Mouse (Mus musculus) kidney, postnatal 0 days (tissue): ENCODE data around the gene Hnrnpc. TPM values are rescaled to one million over a fixed set of nuclear protein-coding genes. Genes with fewer than 3 reads are reported as not detected.
A peak's percentile ranks its signal among the peaks of the same experiment; 100 is the strongest.

Experiments
- ATAC-seq: fragments of 200-750 bp; cut with Nextera tagmentation; replicated peaks from 2 replicates; pipeline ENCODE4 v1.8.0; 2017; ENCODE audit warnings: low read depth, moderate number of reproducible peaks, moderate TSS enrichment, moderate library complexity; ENCODE audit not compliant: low FRiP score
- DNase-seq: peaks from one replicate; pipeline ENCODE4 v3.0.0-alpha.2; 2016; ENCODE audit warnings: low spot score
- H3K27ac ChIP-seq: fragments of 300-500 bp; sonication (generic); 2 replicates; pipeline ENCODE4 v1.5.1; 2014; ENCODE audit warnings: mild to moderate bottlenecking
- H3K27me3 ChIP-seq: fragments of 300-500 bp; sonication (generic); 2 replicates; pipeline ENCODE4 v1.6.1; 2014; ENCODE audit warnings: low read length, mixed read lengths; ENCODE audit not compliant: insufficient read depth
- H3K36me3 ChIP-seq: fragments of 300-500 bp; sonication (generic); 2 replicates; pipeline ENCODE4 v1.6.1; 2014; ENCODE audit warnings: low read length, mixed read lengths; ENCODE audit not compliant: insufficient read depth
- H3K4me1 ChIP-seq: fragments of 300-500 bp; sonication (generic); replicated peaks from 2 replicates; pipeline ENCODE4 v1.6.1; 2014; ENCODE audit warnings: antibody characterized with exemption, low read length, mixed read lengths; ENCODE audit not compliant: insufficient read depth
- H3K4me2 ChIP-seq: fragments of 300-500 bp; sonication (generic); 2 replicates; pipeline ENCODE4 v1.6.1; 2014; ENCODE audit warnings: mild to moderate bottlenecking, low read length, moderate library complexity, mixed read lengths
- H3K4me3 ChIP-seq: fragments of 300-500 bp; sonication (generic); replicated peaks from 2 replicates; pipeline ENCODE4 v1.5.1; 2014; ENCODE audit warnings: low read depth, low read length
- H3K9ac ChIP-seq: fragments of 300-500 bp; sonication (generic); 2 replicates; pipeline ENCODE4 v1.6.1; 2014; ENCODE audit warnings: low read depth, low read length
- H3K9me3 ChIP-seq: fragments of 300-500 bp; sonication (generic); replicated peaks from 2 replicates; pipeline ENCODE4 v1.6.1; 2016; ENCODE audit warnings: low read length, inconsistent platforms, mixed read lengths
- CTCF ChIP-seq: IDR thresholded peaks from 2 replicates; pipeline ENCODE4 v1.5.1; 2016; ENCODE audit warnings: antibody characterized with exemption, low read depth, mild to moderate bottlenecking, moderate library complexity
- WGBS: fragments of 180-500 bp; shearing (Covaris S2); extraction: QIAGEN DNeasy Blood & Tissue Kit; methylation state at CpG from one replicate; pipeline ENCODE4 v1.1.7; 2014; 5-methylcytosine and 5-hydroxymethylcytosine counted together
- polyA plus RNA-seq: library from polyadenylated mRNA; unstranded; fragments of >200 nt; fragmentation: Nextera tagmentation; extraction: Ambion mirVana; gene quantifications from 2 replicates; pipeline ENCODE4 v1.2.1, GENCODE M21; 2015

The Hnrnpc gene
- polyA plus RNA-seq = 367 and 400 TPM in 2 replicates

DNA sequence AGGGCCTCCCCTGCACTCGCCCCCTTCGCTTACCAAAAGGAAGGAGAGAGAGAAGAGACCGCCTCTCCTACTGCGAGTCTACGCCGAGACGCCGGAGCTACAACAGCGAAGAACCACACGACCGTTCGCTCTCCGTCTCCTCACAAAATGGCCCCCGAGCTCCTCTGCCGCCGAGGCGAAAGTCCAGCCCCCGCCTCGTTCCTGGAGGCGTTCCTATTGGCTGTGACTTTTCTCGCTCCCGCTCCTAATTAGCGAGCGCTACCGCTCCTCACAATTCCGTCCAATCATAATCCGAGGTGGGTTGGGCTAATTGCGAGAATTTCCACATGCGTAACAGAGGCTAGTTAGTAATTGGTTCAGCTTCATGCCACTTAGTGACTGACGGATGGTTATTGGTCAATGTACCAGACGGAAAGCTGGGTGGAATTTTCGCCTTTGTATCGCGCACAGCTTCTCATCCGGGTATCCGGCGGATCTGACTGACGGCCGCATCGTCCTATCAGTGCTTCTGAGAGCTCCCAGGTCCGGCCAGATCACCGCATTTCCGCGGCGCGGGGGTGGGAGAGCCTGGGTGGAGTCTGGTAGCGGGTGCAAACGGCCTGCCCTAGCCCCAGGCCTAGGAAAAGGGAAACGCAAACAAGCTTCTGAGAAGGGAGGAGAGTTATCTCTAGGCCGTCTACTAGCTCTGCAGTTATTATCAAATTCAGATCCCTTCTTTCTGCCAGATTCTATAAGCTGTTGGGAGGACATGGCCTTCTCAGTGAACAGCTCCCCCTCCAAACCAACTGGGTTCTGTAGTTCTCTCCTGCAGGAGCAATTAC is at the start of gene Hnrnpc:
Gene Hnrnpc (minus strand): TSS at position 173 of the 821 bp plus-strand sequence.
- ATAC-seq (peak; percentile 98), DNase-seq (peak; percentile 100)
- no peak for TF ChIP-seq CTCF
- Histone ChIP-seq H3K36me3 (no peaks in the 10 kb centered on the region), H3K9me3 (no peaks in the 10 kb centered on the region), H3K27me3 (no peaks in the 10 kb centered on the region), H3K9ac (peak within 1 kb of the TSS; percentile 98), H3K27ac (peak within 1 kb of the TSS; percentile 99), H3K4me3 (peak within 1 kb of the TSS; percentile 87), H3K4me1 (peaks cover 21% of the 10 kb centered on the region), H3K4me2 (peak within 1 kb of the TSS; percentile 67)
- WGBS = under 1% methylated on average over 49 of the region's 50 CpGs

DNA sequence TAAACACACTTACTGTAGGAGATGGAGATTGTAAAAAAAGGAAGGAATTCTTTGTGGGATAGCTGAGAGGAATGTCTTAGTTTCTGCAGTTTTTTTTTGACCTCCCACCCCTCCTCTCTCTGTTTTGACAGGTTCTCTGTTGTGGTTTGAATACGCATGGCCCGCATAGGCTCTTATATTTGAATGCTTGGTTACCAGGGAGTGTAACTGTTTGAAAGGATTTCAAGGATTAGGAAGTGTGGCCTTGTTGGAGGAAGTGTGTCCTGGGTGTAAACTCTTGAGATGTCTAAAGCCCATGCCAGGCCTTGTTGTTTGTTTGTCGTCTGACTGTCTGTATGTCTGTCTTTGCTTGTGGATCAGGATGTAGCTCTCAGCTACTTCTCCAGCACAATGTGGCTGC is 48.8 kb upstream of the Hnrnpc start:
- DNase-seq (no peak), ATAC-seq (no peak)
- Histone ChIP-seq H3K9me3 (no peaks in the 10 kb centered on the region), H3K9ac (no peak overlapping the region), H3K27ac (no peak overlapping the region), H3K27me3 (no peaks in the 10 kb centered on the region), H3K36me3 (no peaks in the 10 kb centered on the region), H3K4me3 (no peak overlapping the region), H3K4me1 (no peaks in the 10 kb centered on the region), H3K4me2 (no peak overlapping the region)
- TF ChIP-seq CTCF = no peak
- WGBS = 48% methylated on average over 3 of the region's 3 CpGs

DNA sequence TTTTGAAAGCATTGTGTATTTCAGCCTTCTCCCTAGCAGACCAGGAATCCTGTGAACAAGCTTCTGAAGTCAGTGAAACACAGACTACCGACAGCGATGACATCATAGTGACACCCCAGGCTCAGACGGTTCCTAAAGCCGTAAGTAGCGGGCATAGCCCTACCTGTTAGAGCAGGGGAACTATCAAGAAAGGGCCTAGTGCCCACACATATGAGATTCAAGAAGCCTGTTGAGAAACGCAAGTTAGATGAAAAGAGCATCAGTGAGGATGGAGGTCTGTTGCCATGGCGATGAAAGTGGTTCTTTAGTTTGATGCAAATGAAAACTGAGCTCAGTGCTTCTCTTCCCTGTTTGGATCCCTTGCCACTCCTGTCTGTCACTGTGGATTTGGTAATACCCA is 48.4 kb upstream of the Hnrnpc start:
- DNase-seq (no peak), ATAC-seq (no peak)
- Histone ChIP-seq H3K9ac (no peak overlapping the region), H3K27me3 (no peaks in the 10 kb centered on the region), H3K4me3 (no peak overlapping the region), H3K9me3 (no peaks in the 10 kb centered on the region), H3K4me2 (no peak overlapping the region), H3K36me3 (no peaks in the 10 kb centered on the region), H3K27ac (no peak overlapping the region), H3K4me1 (no peaks in the 10 kb centered on the region)
- 44% methylated on average over 7 of the region's 7 CpGs for whole genome bisulfite sequencing
- TF ChIP-seq CTCF = no peak

DNA sequence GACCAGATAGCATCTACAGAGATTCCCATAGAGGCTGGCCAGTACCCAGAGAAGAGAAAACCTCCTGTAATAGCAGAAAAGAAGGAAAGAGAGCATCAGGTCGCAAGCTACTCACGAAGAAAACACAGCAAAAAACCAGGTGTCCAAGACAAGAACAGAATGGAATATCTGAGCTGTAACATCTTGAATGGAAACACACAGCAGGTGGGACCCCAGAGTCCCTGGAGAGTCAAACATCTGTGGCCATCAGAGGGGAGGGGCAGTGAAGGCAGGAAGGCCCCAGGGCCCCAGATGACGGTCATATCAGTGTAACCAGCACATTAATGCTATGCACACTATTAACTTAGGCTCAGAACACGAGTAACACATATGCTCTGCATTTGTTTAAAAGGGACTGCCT is 46.1 kb upstream of the Hnrnpc start:
- Histone ChIP-seq H3K9ac (no peak overlapping the region), H3K4me2 (no peak overlapping the region), H3K27me3 (no peaks in the 10 kb centered on the region), H3K4me3 (no peak overlapping the region), H3K27ac (no peak overlapping the region), H3K36me3 (no peaks in the 10 kb centered on the region), H3K4me1 (no peaks in the 10 kb centered on the region), H3K9me3 (no peaks in the 10 kb centered on the region)
- DNase-seq (no peak), ATAC-seq (no peak)
- no peak for TF ChIP-seq CTCF
- WGBS = 64% methylated on average over 4 of the region's 4 CpGs

DNA sequence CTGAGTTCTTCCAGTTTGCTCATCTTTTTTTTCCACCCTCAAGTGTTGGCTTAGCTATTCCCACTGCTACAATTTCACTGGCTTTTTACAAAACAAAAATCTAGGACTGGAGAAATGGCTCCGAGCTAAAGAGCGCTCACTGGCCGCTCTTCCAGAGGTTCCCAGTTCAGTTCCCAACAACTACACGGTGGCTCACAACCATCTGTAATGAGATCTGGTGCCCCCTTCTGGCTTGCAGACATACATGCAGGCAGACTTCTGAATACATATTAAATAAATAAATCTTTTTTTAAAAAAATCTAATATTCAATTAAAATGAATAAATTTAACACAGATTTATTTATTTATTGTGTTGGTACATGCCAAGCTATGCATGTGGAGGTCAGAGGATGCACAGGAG is 42.7 kb upstream of the Hnrnpc start:
- TF ChIP-seq CTCF = peak; percentile 61
- no peak for ATAC-seq
- Histone ChIP-seq H3K9me3 (no peaks in the 10 kb centered on the region), H3K27ac (no peak overlapping the region), H3K27me3 (no peaks in the 10 kb centered on the region), H3K4me2 (no peak overlapping the region), H3K4me1 (no peaks in the 10 kb centered on the region), H3K4me3 (no peak overlapping the region), H3K36me3 (no peaks in the 10 kb centered on the region), H3K9ac (no peak overlapping the region)
- 68% methylated on average over 4 of the region's 4 CpGs for WGBS
- DNase-seq = peak; percentile 16

DNA sequence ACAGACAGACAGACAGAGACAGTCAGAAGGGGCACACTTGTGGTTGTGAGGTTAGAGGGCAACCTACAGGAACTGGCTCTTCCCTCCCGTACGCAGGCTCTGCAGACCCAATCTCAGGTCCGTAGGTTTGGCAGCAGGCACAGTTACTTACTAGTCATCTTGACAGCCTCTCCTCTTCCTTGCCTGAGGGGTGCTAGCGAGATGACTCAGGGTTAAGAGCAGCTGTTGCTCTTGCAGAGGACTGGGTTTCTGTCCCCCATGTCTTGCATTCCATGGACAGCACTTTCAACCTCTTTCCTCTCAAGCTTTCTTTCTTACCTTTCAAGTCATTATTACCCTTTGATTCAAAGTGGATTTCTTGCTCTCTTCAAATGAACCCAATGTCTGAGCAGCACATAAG is 40.3 kb upstream of the Hnrnpc start:
- DNase-seq (no peak), ATAC-seq (no peak)
- peaks cover 7% of the 10 kb centered on the region; the same call in 1 of the 2 replicates for H3K4me1 ChIP-seq
- no peak overlapping the region for H3K27ac ChIP-seq
- TF ChIP-seq CTCF = no peak
- no peaks in the 10 kb centered on the region for H3K27me3 ChIP-seq
- no peaks in the 10 kb centered on the region for H3K9me3 ChIP-seq
- no peak overlapping the region for H3K9ac ChIP-seq
- H3K4me2 ChIP-seq = no peak overlapping the region
- H3K36me3 ChIP-seq = no peaks in the 10 kb centered on the region
- 82% methylated on average over 4 of the region's 4 CpGs for WGBS
- no peak overlapping the region for H3K4me3 ChIP-seq
